ENCODE assay signal across 8 mouse cellular contexts in genomic region chr7:58657913-58658789, GRCm38 (mm10). TPM values are rescaled to one million over a fixed set of nuclear protein-coding genes. Genes with fewer than 3 reads are reported as not detected.
A peak's percentile ranks its signal among the peaks of the same experiment; 100 is the strongest.
DNase-seq lines count a peak whose midpoint lies in the region; ATAC-seq and TF ChIP-seq lines count a peak whose summit lies in the region.

No protein-coding gene starts in this region.

- H3K27ac ChIP-seq in embryonic fibroblast, embryonic 13.5 days (ENCODE audit: insufficient read depth, low read length) = peak overlapping the region; percentile 71
- peak overlapping the region; percentile 43 to 53 for H3K27ac ChIP-seq in heart, embryonic 14.5 days (replicated peaks in 1 of 2; ENCODE audit: control insufficient read depth in 1 of 2, insufficient read depth in 1 of 2, low read depth in 2 of 2, low read length in 2 of 2)
- H3K27ac ChIP-seq in kidney, postnatal 0 days = 0 out of 2 replicates have a peak overlapping the region, but pooled peaks have one; percentile 28
- peak overlapping the region; percentile 80 for H3K27ac ChIP-seq in lung, embryonic 16.5 days (ENCODE audit: low read length)

- no peaks in the 10 kb centered on the region for H3K27me3 ChIP-seq in heart, embryonic 14.5 days (ENCODE audit: control insufficient read depth, insufficient read depth, low read length)
- H3K27me3 ChIP-seq in kidney, postnatal 0 days (ENCODE audit: insufficient read depth, low read length) = no peaks in the 10 kb centered on the region
- H3K27me3 ChIP-seq in lung, embryonic 16.5 days (ENCODE audit: control insufficient read depth, insufficient read depth, low read depth, low read length) = no peaks in the 10 kb centered on the region

- DNase-seq in 416B (ENCODE audit: low read depth) = peak; percentile 90
- DNase-seq in adrenal gland, postnatal 25 days = peak; percentile 87
- peak; percentile 83 for DNase-seq in kidney, postnatal 0 days (ENCODE audit: low spot score)
- peak; percentile 64 to 72 for DNase-seq in thymus, adult 18-20 months

- under 1% methylated on average over 81 of the region's 81 CpGs for WGBS in heart, embryonic 14.5 days
- under 1% methylated on average over 61 of the region's 81 CpGs for WGBS in kidney, postnatal 0 days
- WGBS in lung, embryonic 16.5 days = under 1% methylated on average over 79 of the region's 81 CpGs

- H3K9me3 ChIP-seq in heart, embryonic 14.5 days (ENCODE audit: control insufficient read depth, low read length) = no peaks in the 10 kb centered on the region
- no peaks in the 10 kb centered on the region for H3K9me3 ChIP-seq in kidney, postnatal 0 days (replicated peaks; ENCODE audit: low read length)
- H3K9me3 ChIP-seq in lung, embryonic 16.5 days (ENCODE audit: control insufficient read depth, low read length) = no peaks in the 10 kb centered on the region

- peak overlapping the region; percentile 60 for H3K4me3 ChIP-seq in embryonic fibroblast, embryonic 13.5 days (ENCODE audit: insufficient read depth, low read length)
- peak overlapping the region; percentile 57 to 75 for H3K4me3 ChIP-seq in heart, embryonic 14.5 days (ENCODE audit: control insufficient read depth in 1 of 2, insufficient read depth in 1 of 2, low read depth in 1 of 2, low read length in 2 of 2)
- peak overlapping the region; percentile 71 for H3K4me3 ChIP-seq in kidney, postnatal 0 days (replicated peaks; ENCODE audit: low read depth, low read length)
- H3K4me3 ChIP-seq in lung, embryonic 16.5 days (ENCODE audit: low read length) = peak overlapping the region; percentile 79

- peak overlapping the region; percentile 80 for H3K9ac ChIP-seq in heart, embryonic 14.5 days (ENCODE audit: low read length)
- peak overlapping the region; percentile 63 for H3K9ac ChIP-seq in kidney, postnatal 0 days (ENCODE audit: low read depth, low read length)
- H3K9ac ChIP-seq in lung, embryonic 16.5 days (ENCODE audit: low read length) = peak overlapping the region; percentile 81

- ATAC-seq in heart, embryonic 14.5 days (ENCODE audit: insufficient number of reproducible peaks, insufficient read depth, low FRiP score, low read depth) = peak; percentile 83
- peak; percentile 91 for ATAC-seq in kidney, postnatal 0 days (replicated peaks; ENCODE audit: low FRiP score, low read depth)
- ATAC-seq in lung, embryonic 16.5 days (ENCODE audit: low read depth) = peak; percentile 96
- ATAC-seq in neutrophil, adult 5-6 weeks (ENCODE audit: extremely low read depth, insufficient number of reproducible peaks, low FRiP score, poor library complexity, severe bottlenecking) = peak; percentile 52

- peaks cover 2% of the 10 kb centered on the region; the same call in 1 of the 2 replicates for H3K4me1 ChIP-seq in embryonic fibroblast, embryonic 13.5 days (ENCODE audit: control insufficient read depth, insufficient read depth, low read length)
- peaks cover 0 to 3% of the 10 kb centered on the region in 2 experiments; a peak in 1 of 4 replicates for H3K4me1 ChIP-seq in heart, embryonic 14.5 days (ENCODE audit: control insufficient read depth in 2 of 2, insufficient read depth in 2 of 2, low read length in 2 of 2)
- no peaks in the 10 kb centered on the region; the same call in 1 of the 2 replicates for H3K4me1 ChIP-seq in kidney, postnatal 0 days (replicated peaks; ENCODE audit: insufficient read depth, low read length)
- H3K4me1 ChIP-seq in lung, embryonic 16.5 days (replicated peaks; ENCODE audit: control insufficient read depth, insufficient read depth, low read length) = no peaks in the 10 kb centered on the region

- H3K4me2 ChIP-seq in heart, embryonic 14.5 days (ENCODE audit: low read length) = peak overlapping the region; percentile 93
- H3K4me2 ChIP-seq in kidney, postnatal 0 days (ENCODE audit: low read length) = peak overlapping the region; percentile 96
- peak overlapping the region; percentile 93 for H3K4me2 ChIP-seq in lung, embryonic 16.5 days (ENCODE audit: low read depth, low read length)

- H3K36me3 ChIP-seq in heart, embryonic 14.5 days (ENCODE audit: control insufficient read depth, insufficient read depth, low read length) = no peaks in the 10 kb centered on the region
- no peaks in the 10 kb centered on the region for H3K36me3 ChIP-seq in kidney, postnatal 0 days (ENCODE audit: insufficient read depth, low read length)
- H3K36me3 ChIP-seq in lung, embryonic 16.5 days (ENCODE audit: control insufficient read depth, insufficient read depth, low read length) = no peaks in the 10 kb centered on the region

- TF ChIP-seq CTCF in embryonic fibroblast, embryonic 13.5 days (IDR thresholded peaks at IDR 0.05; ENCODE audit: borderline replicate concordance, insufficient read depth, low read length) = no peak
- TF ChIP-seq CTCF in kidney, postnatal 0 days (IDR thresholded peaks at IDR 0.05; ENCODE audit: low read depth) = no peak

- TF ChIP-seq POLR2A in embryonic fibroblast, embryonic 13.5 days (IDR thresholded peaks at IDR 0.05; ENCODE audit: low read depth, low read length) = peak; percentile 58

RNA-seq across cellular contexts. Expression of gene Atp10a, which starts 2.2 kb away (rescaled TPM):
- total RNA-seq in adrenal gland, postnatal 25 days (2021) = 67.1 and 80.0 TPM in 2 replicates
- polyA plus RNA-seq in embryonic fibroblast, embryonic 13.5 days (2011; ENCODE audit: insufficient read length, low read depth, missing spikeins) = 16.5 and 17.2 TPM in 2 replicates
- polyA plus RNA-seq in heart, embryonic 14.5 days (2014; fragmentation: Nextera tagmentation; extraction: Ambion mirVana) = 1.8 and 1.9 TPM in 2 replicates
- 2.0 and 2.3 TPM in 2 replicates for polyA plus RNA-seq in kidney, postnatal 0 days (2015; fragmentation: Nextera tagmentation; extraction: Ambion mirVana)
- polyA plus RNA-seq in lung, embryonic 16.5 days (2015; fragmentation: Nextera tagmentation; extraction: Ambion mirVana) = 3.1 and 3.5 TPM in 2 replicates
- 1.8 and 2.1 TPM in 2 replicates for total RNA-seq in neutrophil, adult 5-6 weeks (2017)

Comparison
In these comparisons a context has a peak if more than half of its experiments do, and no peak if none do; other contexts are left out.
1. Peak in every context shown above with its lines: DNase-seq, ATAC-seq, H3K4me3 ChIP-seq and H3K27ac ChIP-seq.
2. H3K27ac ChIP-seq: peak in every context shown above with its lines; median percentile 80 in lung, embryonic 16.5 days; 71 in embryonic fibroblast, embryonic 13.5 days; 48 in heart, embryonic 14.5 days; 28 in kidney, postnatal 0 days.